Mouse (Mus musculus): ENCODE measurements around the gene Msmp. TPM values are rescaled to one million over a fixed set of nuclear protein-coding genes. Genes with fewer than 3 reads are reported as not detected.

The Msmp gene
- polyA plus RNA-seq, 1 experiment from 2014 or later, result 0.48 TPM

DNA sequence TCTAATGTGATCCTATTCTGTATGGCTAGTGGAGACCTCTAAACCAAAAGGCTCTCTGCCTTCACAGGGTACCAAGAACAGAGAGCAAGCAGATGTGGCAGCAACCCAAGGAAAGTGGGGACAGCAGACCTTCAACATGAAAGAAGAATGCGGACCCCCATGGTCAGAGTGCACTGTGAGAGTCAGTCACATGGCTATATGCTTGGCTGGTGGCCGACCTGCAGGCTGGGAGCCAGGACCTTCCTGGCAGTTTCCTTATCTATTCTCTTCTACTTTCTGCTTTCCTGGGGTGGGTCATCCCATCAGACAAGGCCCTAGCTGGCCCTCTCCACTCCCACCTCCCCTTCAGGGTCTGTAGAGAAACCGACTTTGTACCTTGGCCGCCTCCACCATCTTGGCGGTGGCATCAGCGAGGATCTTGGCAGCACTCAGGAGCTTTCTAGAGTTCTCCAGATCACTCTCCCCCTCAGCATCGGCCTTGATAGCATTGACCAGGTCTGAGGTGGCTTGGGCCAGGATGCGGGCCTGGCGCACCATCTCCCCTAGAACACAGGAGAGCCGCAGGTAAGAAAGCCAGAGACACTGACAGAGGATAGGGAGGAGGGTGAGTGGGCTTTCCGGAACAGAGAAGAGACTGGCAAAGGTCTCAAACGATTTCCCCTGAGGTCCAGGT lies 37.8 kb downstream of the Msmp start:
- H3K9me3 ChIP-seq (replicated peaks; ENCODE audit: control insufficient read depth, low read length), result no peaks in the 10 kb centered on the region
- H3K4me3 ChIP-seq (replicated peaks; ENCODE audit: low read length), result no peak overlapping the region
- H3K27ac ChIP-seq (ENCODE audit: low read length), result no peak overlapping the region
- 91% methylated on average over 12 of the region's 12 CpGs for WGBS
- H3K27me3 ChIP-seq (ENCODE audit: control insufficient read depth, insufficient read depth, low read length), result no peaks in the 10 kb centered on the region
- peaks cover 68% of the 10 kb centered on the region for H3K36me3 ChIP-seq (ENCODE audit: control insufficient read depth, insufficient read depth, low read length)
- H3K4me2 ChIP-seq (ENCODE audit: low read depth, low read length), result no peak overlapping the region
- H3K4me1 ChIP-seq (ENCODE audit: control insufficient read depth, insufficient read depth, low read length), result no peaks in the 10 kb centered on the region
- no peak for ATAC-seq (ENCODE audit: insufficient read depth, low FRiP score)
- H3K9ac ChIP-seq (ENCODE audit: low read length), result no peak overlapping the region

DNA sequence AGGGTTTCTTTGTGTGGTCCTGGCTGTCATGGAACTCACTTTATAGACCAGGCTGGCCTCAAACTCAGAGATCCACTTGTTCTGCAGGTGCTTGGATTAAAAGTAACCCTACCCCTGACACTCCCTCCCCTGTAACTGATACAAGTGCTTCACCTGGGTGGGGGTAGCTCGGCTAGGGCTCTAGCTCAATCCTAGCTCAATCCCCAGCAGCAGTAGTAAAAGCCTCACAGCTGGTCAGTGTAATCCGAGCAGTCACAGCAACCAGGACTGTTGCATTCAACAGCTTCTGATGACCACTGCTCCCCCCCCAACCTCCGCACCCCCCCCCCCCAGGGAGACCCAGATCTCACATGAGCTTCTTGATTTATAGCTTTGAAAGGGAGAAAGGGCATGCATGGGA lies 42.2 kb downstream of the Msmp start:
- H3K27ac ChIP-seq (ENCODE audit: low read length), result no peak overlapping the region
- H3K9me3 ChIP-seq (replicated peaks; ENCODE audit: control insufficient read depth, low read length), result no peaks in the 10 kb centered on the region
- no peak overlapping the region for H3K4me3 ChIP-seq (replicated peaks; ENCODE audit: low read length)
- peaks cover 68% of the 10 kb centered on the region for H3K36me3 ChIP-seq (ENCODE audit: control insufficient read depth, insufficient read depth, low read length)
- no peaks in the 10 kb centered on the region for H3K27me3 ChIP-seq (ENCODE audit: control insufficient read depth, insufficient read depth, low read length)
- WGBS, result 71% methylated on average over 3 of the region's 3 CpGs
- no peak overlapping the region for H3K9ac ChIP-seq (ENCODE audit: low read length)
- no peaks in the 10 kb centered on the region for H3K4me1 ChIP-seq (ENCODE audit: control insufficient read depth, insufficient read depth, low read length)
- H3K4me2 ChIP-seq (ENCODE audit: low read depth, low read length), result no peak overlapping the region
- ATAC-seq (ENCODE audit: insufficient read depth, low FRiP score), result no peak

DNA sequence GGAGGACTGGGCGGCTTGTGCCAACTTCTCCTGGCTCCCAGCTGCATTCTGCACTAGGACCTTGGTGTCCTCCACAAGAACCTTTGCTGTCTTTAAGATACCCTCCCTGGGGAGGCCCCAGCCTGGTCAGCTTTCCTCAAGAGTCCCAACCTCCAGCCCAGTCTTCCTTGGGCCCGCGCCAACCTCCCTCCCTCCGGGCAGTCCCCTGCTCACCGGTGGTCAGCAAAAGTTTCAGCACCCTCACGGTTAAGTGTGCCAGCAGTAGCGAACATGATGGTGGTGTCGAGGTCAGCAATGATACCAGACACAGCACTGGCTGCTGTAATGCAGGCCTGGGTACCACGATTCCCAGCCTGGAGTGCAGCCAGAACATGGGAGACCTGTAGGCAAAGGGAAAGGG lies 48.3 kb downstream of the Msmp start:
- 96% methylated on average over 9 of the region's 9 CpGs for WGBS
- no peak overlapping the region for H3K4me3 ChIP-seq (replicated peaks; ENCODE audit: low read length)
- peaks cover 71% of the 10 kb centered on the region for H3K36me3 ChIP-seq (ENCODE audit: control insufficient read depth, insufficient read depth, low read length)
- H3K9ac ChIP-seq (ENCODE audit: low read length), result no peak overlapping the region
- H3K9me3 ChIP-seq (replicated peaks; ENCODE audit: control insufficient read depth, low read length), result no peaks in the 10 kb centered on the region
- H3K27ac ChIP-seq (ENCODE audit: low read length), result no peak overlapping the region
- H3K27me3 ChIP-seq (ENCODE audit: control insufficient read depth, insufficient read depth, low read length), result no peaks in the 10 kb centered on the region
- 0 out of 2 replicates have a peak, but pooled peaks cover 2% of the 10 kb centered on the region for H3K4me1 ChIP-seq (ENCODE audit: control insufficient read depth, insufficient read depth, low read length)
- H3K4me2 ChIP-seq (ENCODE audit: low read depth, low read length), result no peak overlapping the region
- ATAC-seq (ENCODE audit: insufficient read depth, low FRiP score), result no peak

- H3K36me3 ChIP-seq (ENCODE audit: control insufficient read depth, insufficient read depth, low read length), result peaks cover 73% of the 10 kb centered on the region
- no peak overlapping the region for H3K9ac ChIP-seq (ENCODE audit: low read length)
- no peaks in the 10 kb centered on the region for H3K27me3 ChIP-seq (ENCODE audit: control insufficient read depth, insufficient read depth, low read length)
- no peaks in the 10 kb centered on the region for H3K9me3 ChIP-seq (replicated peaks; ENCODE audit: control insufficient read depth, low read length)
- no peak overlapping the region for H3K4me2 ChIP-seq (ENCODE audit: low read depth, low read length)
- H3K4me1 ChIP-seq (ENCODE audit: control insufficient read depth, insufficient read depth, low read length), result peaks cover 4% of the 10 kb centered on the region; the same call in 1 of the 2 replicates
- H3K27ac ChIP-seq (ENCODE audit: low read length), result no peak overlapping the region
- H3K4me3 ChIP-seq (replicated peaks; ENCODE audit: low read length), result no peak overlapping the region
- 90% methylated on average over 8 of the region's 8 CpGs for WGBS
- no peak for ATAC-seq (ENCODE audit: insufficient read depth, low FRiP score)
Observed at GRCm38 (mm10) chr4:43535628-43536027, 48.7 kb downstream of the Msmp start.

DNA sequence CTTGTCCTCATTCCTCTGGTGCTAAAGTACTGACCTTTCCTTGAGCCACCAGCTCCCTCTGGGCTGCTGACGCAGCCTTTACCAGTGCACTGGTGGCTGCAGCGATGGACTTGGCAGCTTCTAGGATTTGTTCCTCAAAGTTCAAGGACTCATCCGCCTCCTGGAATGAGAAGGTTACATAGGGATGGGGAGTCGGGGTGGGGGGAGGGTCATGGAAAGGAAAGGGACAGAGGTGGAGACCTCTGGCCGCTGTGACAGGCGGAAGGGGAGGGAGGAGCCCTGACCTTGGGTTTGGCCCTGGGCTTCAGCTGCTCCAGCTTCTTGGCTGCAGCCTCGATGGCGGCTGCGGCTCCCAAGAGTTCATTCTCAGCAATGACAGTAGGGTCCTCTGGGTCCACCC lies 51.0 kb downstream of the Msmp start:
- no peak for ATAC-seq (ENCODE audit: insufficient read depth, low FRiP score)

More for the DNA sequence above, 51.0 kb downstream of the Msmp start:
- Histone ChIP-seq H3K36me3 (ENCODE audit: control insufficient read depth, insufficient read depth, low read length) (peaks cover 56% of the 10 kb centered on the region), H3K27me3 (ENCODE audit: control insufficient read depth, insufficient read depth, low read length) (no peaks in the 10 kb centered on the region), H3K4me2 (ENCODE audit: low read depth, low read length) (no peak overlapping the region), H3K9ac (ENCODE audit: low read length) (no peak overlapping the region), H3K4me3 (replicated peaks; ENCODE audit: low read length) (no peak overlapping the region), H3K4me1 (ENCODE audit: control insufficient read depth, insufficient read depth, low read length) (peaks cover 10% of the 10 kb centered on the region), H3K27ac (ENCODE audit: low read length) (no peak overlapping the region), H3K9me3 (replicated peaks; ENCODE audit: control insufficient read depth, low read length) (no peaks in the 10 kb centered on the region)
- WGBS, result 86% methylated on average over 9 of the region's 9 CpGs

Small RNA genes lying within 50 kb of the gene (microRNA-seq; reads per million reads assigned to microRNA genes)
- not detected for gene Gm25262

Other genes with a start within 250 kb of the Msmp start
- gene Rusc2, start 202.5 kb downstream of the Msmp start, polyA plus RNA-seq (2015; fragmentation: Nextera tagmentation; extraction: Ambion mirVana), result 10.4 and 15.1 TPM in 2 replicates
- not detected in 2 replicates for gene Fam166b, start 155.4 kb downstream of the Msmp start, polyA plus RNA-seq (2015; fragmentation: Nextera tagmentation; extraction: Ambion mirVana)
- 1.7 TPM in 2 replicates for gene Tesk1, start 142.6 kb downstream of the Msmp start, polyA plus RNA-seq (2015; fragmentation: Nextera tagmentation; extraction: Ambion mirVana)
- 2.6 and 3.5 TPM in 2 replicates for gene Cd72, start 129.9 kb downstream of the Msmp start, polyA plus RNA-seq (2015; fragmentation: Nextera tagmentation; extraction: Ambion mirVana)
- gene Sit1, start 100.8 kb downstream of the Msmp start, polyA plus RNA-seq (2015; fragmentation: Nextera tagmentation; extraction: Ambion mirVana), result not detected in 2 replicates
- 106 and 113 TPM in 2 replicates for gene Ccdc107, start 91.6 kb downstream of the Msmp start, polyA plus RNA-seq (2015; fragmentation: Nextera tagmentation; extraction: Ambion mirVana)
- gene Arhgef39, start 84.8 kb downstream of the Msmp start, polyA plus RNA-seq (2015; fragmentation: Nextera tagmentation; extraction: Ambion mirVana), result 45.0 and 46.1 TPM in 2 replicates
- 22.3 and 22.9 TPM in 2 replicates for gene Car9, start 77.5 kb downstream of the Msmp start, polyA plus RNA-seq (2015; fragmentation: Nextera tagmentation; extraction: Ambion mirVana)
- gene Tpm2, start 60.7 kb downstream of the Msmp start, polyA plus RNA-seq (2015; fragmentation: Nextera tagmentation; extraction: Ambion mirVana), result 1,306 and 1,388 TPM in 2 replicates
- 71.4 and 84.7 TPM in 2 replicates for gene Creb3, start 22.2 kb downstream of the Msmp start, polyA plus RNA-seq (2015; fragmentation: Nextera tagmentation; extraction: Ambion mirVana)
- gene Tln1, start 21.8 kb downstream of the Msmp start, polyA plus RNA-seq (2015; fragmentation: Nextera tagmentation; extraction: Ambion mirVana), result 62.6 and 64.8 TPM in 2 replicates
- gene Rgp1, start 5.8 kb downstream of the Msmp start, polyA plus RNA-seq (2015; fragmentation: Nextera tagmentation; extraction: Ambion mirVana), result 25.9 and 37.2 TPM in 2 replicates
- gene Gba2, start 5.6 kb downstream of the Msmp start, polyA plus RNA-seq (2015; fragmentation: Nextera tagmentation; extraction: Ambion mirVana), result 14.2 and 15.6 TPM in 2 replicates
- 8.9 and 9.6 TPM in 2 replicates for gene Npr2, start 47.4 kb upstream of the Msmp start, polyA plus RNA-seq (2015; fragmentation: Nextera tagmentation; extraction: Ambion mirVana)
- 1.3 TPM in 2 replicates for gene Spag8, start 69.1 kb upstream of the Msmp start, polyA plus RNA-seq (2015; fragmentation: Nextera tagmentation; extraction: Ambion mirVana)
- gene Hint2, start 72.0 kb upstream of the Msmp start, polyA plus RNA-seq (2015; fragmentation: Nextera tagmentation; extraction: Ambion mirVana), result 97.0 and 101 TPM in 2 replicates
- 3.0 and 3.5 TPM in 2 replicates for gene Tmem8b, start 84.5 kb upstream of the Msmp start, polyA plus RNA-seq (2015; fragmentation: Nextera tagmentation; extraction: Ambion mirVana)
- gene Fam221b, start 84.7 kb upstream of the Msmp start, polyA plus RNA-seq (2015; fragmentation: Nextera tagmentation; extraction: Ambion mirVana), result 2.6 and 3.2 TPM in 2 replicates
- not detected in 2 replicates for gene Olfr70, start 116.3 kb upstream of the Msmp start, polyA plus RNA-seq (2015; fragmentation: Nextera tagmentation; extraction: Ambion mirVana)
- not detected in 2 replicates for gene Olfr71, start 125.8 kb upstream of the Msmp start, polyA plus RNA-seq (2015; fragmentation: Nextera tagmentation; extraction: Ambion mirVana)
- 1.6 and 2.2 TPM in 2 replicates for gene Hrct1, start 142.7 kb upstream of the Msmp start, polyA plus RNA-seq (2015; fragmentation: Nextera tagmentation; extraction: Ambion mirVana)
- 0.05 and 0.06 TPM in 2 replicates for gene Spaar, start 145.5 kb upstream of the Msmp start, polyA plus RNA-seq (2015; fragmentation: Nextera tagmentation; extraction: Ambion mirVana)
- gene Olfr159, start 186.5 kb upstream of the Msmp start, polyA plus RNA-seq (2015; fragmentation: Nextera tagmentation; extraction: Ambion mirVana), result not detected in 2 replicates
- not detected in 2 replicates for gene Olfr156, start 239.4 kb upstream of the Msmp start, polyA plus RNA-seq (2015; fragmentation: Nextera tagmentation; extraction: Ambion mirVana)

Measured in stomach, embryonic 16.5 days (tissue).